In genomic region chr4:154449343-154449742, GRCm38 (mm10) we compare ENCODE assay signal across 8 mouse cellular contexts.
DNase-seq lines count a peak whose midpoint lies in the region; ATAC-seq and TF ChIP-seq lines count a peak whose summit lies in the region.

No protein-coding gene starts in this region.

- H3K27ac ChIP-seq in hindbrain, embryonic 10.5 days = no peak overlapping the region
- H3K27ac ChIP-seq in hindbrain, embryonic 13.5 days = no peak overlapping the region
- peak overlapping the region; percentile 40 for H3K27ac ChIP-seq in heart, embryonic 15.5 days

- peaks cover 98% of the 10 kb centered on the region for H3K27me3 ChIP-seq in hindbrain, embryonic 10.5 days (ENCODE audit: insufficient read depth, poor library complexity, severe bottlenecking)
- peaks cover 90% of the 10 kb centered on the region for H3K27me3 ChIP-seq in hindbrain, embryonic 13.5 days
- peaks cover 11% of the 10 kb centered on the region; the same call in 1 of the 2 replicates for H3K27me3 ChIP-seq in heart, embryonic 15.5 days

- peak; percentile 61 for TF ChIP-seq CTCF in lung, adult 2 months (IDR thresholded peaks at IDR 0.05; ENCODE audit: insufficient read depth, low read length)

- H3K36me3 ChIP-seq in hindbrain, embryonic 10.5 days = no peaks in the 10 kb centered on the region
- H3K36me3 ChIP-seq in hindbrain, embryonic 13.5 days = no peaks in the 10 kb centered on the region
- H3K36me3 ChIP-seq in heart, embryonic 15.5 days = no peaks in the 10 kb centered on the region

- no peak overlapping the region for H3K4me3 ChIP-seq in hindbrain, embryonic 10.5 days
- H3K4me3 ChIP-seq in hindbrain, embryonic 13.5 days = no peak overlapping the region
- no peak overlapping the region for H3K4me3 ChIP-seq in heart, embryonic 15.5 days
- no peak overlapping the region for H3K4me3 ChIP-seq in lung, adult 2 months (replicated peaks; ENCODE audit: extremely low read depth, low read depth, low read length)

- no peak overlapping the region for H3K9ac ChIP-seq in hindbrain, embryonic 13.5 days
- no peak overlapping the region for H3K9ac ChIP-seq in heart, embryonic 15.5 days

- H3K4me1 ChIP-seq in hindbrain, embryonic 10.5 days (replicated peaks) = peaks cover 66% of the 10 kb centered on the region
- H3K4me1 ChIP-seq in hindbrain, embryonic 13.5 days (replicated peaks) = peaks cover 16% of the 10 kb centered on the region
- H3K4me1 ChIP-seq in heart, embryonic 15.5 days (replicated peaks) = peaks cover 49% of the 10 kb centered on the region
- H3K4me1 ChIP-seq in lung, adult 2 months (ENCODE audit: control insufficient read depth, insufficient read depth, low read length) = peaks cover 3% of the 10 kb centered on the region; the same call in 1 of the 2 replicates

- H3K4me2 ChIP-seq in hindbrain, embryonic 13.5 days = no peak overlapping the region
- no peak overlapping the region for H3K4me2 ChIP-seq in heart, embryonic 15.5 days

- ATAC-seq in hindbrain, embryonic 13.5 days (ENCODE audit: low FRiP score) = no peak
- ATAC-seq in heart, embryonic 15.5 days (replicated peaks; ENCODE audit: insufficient number of reproducible peaks, insufficient read depth, low FRiP score, low read depth) = peak; percentile 41; the same call in 1 of the 2 replicates

- TF ChIP-seq POLR2A in lung, adult 2 months (IDR thresholded peaks at IDR 0.05; ENCODE audit: borderline replicate concordance, extremely low read depth, low read depth, low read length) = no peak

- WGBS in hindbrain, embryonic 10.5 days = 13% methylated on average over 3 of the region's 3 CpGs
- 8% methylated on average over 3 of the region's 3 CpGs for WGBS in hindbrain, embryonic 13.5 days
- WGBS in heart, embryonic 15.5 days = 17% methylated on average over 3 of the region's 3 CpGs
- WGBS in lung, adult 2 months = 36% methylated on average over 3 of the region's 3 CpGs

- peak; percentile 59 for DNase-seq in hindbrain, embryonic 10.5 days (ENCODE audit: low spot score)
- DNase-seq in embryo, embryonic 10.5 days (ENCODE audit: low spot score) = peak; percentile 68
- DNase-seq in kidney, postnatal 14 days = peak; percentile 61
- peak; percentile 59 for DNase-seq in lung, adult 2 months
- DNase-seq in right cerebral cortex, adult 2 months (ENCODE audit: low spot score in 2 of 2) = peak; percentile 48 to 66
- DNase-seq in thymus, adult 18-20 months = no peak

- H3K9me3 ChIP-seq in hindbrain, embryonic 10.5 days = no peaks in the 10 kb centered on the region
- H3K9me3 ChIP-seq in hindbrain, embryonic 13.5 days = no peaks in the 10 kb centered on the region
- H3K9me3 ChIP-seq in heart, embryonic 15.5 days (replicated peaks) = no peaks in the 10 kb centered on the region

Comparison
In these comparisons a context has a peak if more than half of its experiments do, and no peak if none do; other contexts are left out.
1. DNase-seq: peak in hindbrain, embryonic 10.5 days (single experiment), embryo, embryonic 10.5 days (single experiment), kidney, postnatal 14 days (single experiment), lung, adult 2 months (single experiment) and right cerebral cortex, adult 2 months (2 of 2); none in thymus, adult 18-20 months (0 of 2).